Mouse (Mus musculus) MEL (cell line): Measurements from ENCODE around the gene Nt5c3b. TPM values are rescaled to one million over a fixed set of nuclear protein-coding genes. Genes with fewer than 3 reads are reported as not detected.

Experiments used
- DNase-seq: peaks from one replicate; pipeline ENCODE4 v3.0.0; 2011; ENCODE audit warnings: low read depth, low spot score
- H3K27ac ChIP-seq: 2 replicates; pipeline ENCODE4 v1.5.1; 2012; ENCODE audit warnings: low read depth, mild to moderate bottlenecking, control low read depth, low read length, moderate library complexity; ENCODE audit not compliant: control insufficient read depth
- H3K27me3 ChIP-seq, 2 experiments: fragments of 150-350 bp in 1 of 2; sonication (generic) in 1 of 2; 2 replicates each; pipeline ENCODE4 v1.6.1; 2012; ENCODE audit warnings: low read length in 2 of 2, mild to moderate bottlenecking in 2 of 2, improper control_type of control experiment in 1 of 2, moderate library complexity in 1 of 2; ENCODE audit not compliant: insufficient read depth in 2 of 2, control insufficient read depth in 1 of 2
- H3K36me3 ChIP-seq, 2 experiments: 2 replicates each; pipeline ENCODE4 v1.6.1; 2012 to 2014; ENCODE audit warnings: low read length in 2 of 2, improper control_type of control experiment in 1 of 2, inconsistent platforms in 1 of 2, mild to moderate bottlenecking in 1 of 2; ENCODE audit not compliant: insufficient read depth in 2 of 2, control insufficient read depth in 1 of 2
- H3K4me1 ChIP-seq, 2 experiments: fragments of 150-350 bp in 1 of 2; sonication (generic) in 1 of 2; 2 replicates each; pipeline ENCODE4 v1.6.1; 2012; ENCODE audit warnings: low read length in 2 of 2, improper control_type of control experiment in 1 of 2, mild to moderate bottlenecking in 1 of 2; ENCODE audit not compliant: insufficient read depth in 2 of 2, control insufficient read depth in 1 of 2
- H3K4me3 ChIP-seq, 2 experiments: fragments of 150-350 bp in 1 of 2; sonication (generic) in 1 of 2; 2 replicates each; pipeline ENCODE4 v1.5.1; 2012; ENCODE audit warnings: low read depth in 2 of 2, low read length in 2 of 2, mild to moderate bottlenecking in 2 of 2, moderate library complexity in 2 of 2, control low read depth in 1 of 2, improper control_type of control experiment in 1 of 2; ENCODE audit not compliant: control insufficient read depth in 1 of 2, insufficient read depth in 1 of 2
- H3K79me2 ChIP-seq: 2 replicates; pipeline ENCODE4 v1.6.1; 2012; ENCODE audit warnings: mild to moderate bottlenecking, low read length, moderate library complexity; ENCODE audit not compliant: control insufficient read depth, poor library complexity, insufficient read depth
- H3K9ac ChIP-seq: 2 replicates; pipeline ENCODE4 v1.6.1; 2012; ENCODE audit warnings: low read depth, mild to moderate bottlenecking, control low read depth, low read length, moderate library complexity; ENCODE audit not compliant: control insufficient read depth, poor library complexity, severe bottlenecking
- H3K9me3 ChIP-seq: fragments of 150-350 bp; sonication (generic); replicated peaks from 2 replicates; pipeline ENCODE4 v1.6.1; 2012; ENCODE audit warnings: mild to moderate bottlenecking, low read length, improper control_type of control experiment, moderate library complexity; ENCODE audit not compliant: insufficient read depth
- BHLHE40 ChIP-seq: IDR thresholded peaks from 2 replicates; pipeline ENCODE4 v1.6.1; 2012; ENCODE audit warnings: low read depth, mild to moderate bottlenecking, inconsistent platforms, low read length, improper control_type of control experiment, borderline replicate concordance
- CHD1 ChIP-seq: IDR thresholded peaks from 2 replicates; pipeline ENCODE4 v1.6.1; 2012; ENCODE audit warnings: low read depth, mild to moderate bottlenecking, inconsistent platforms, low read length, improper control_type of control experiment
- CHD2 ChIP-seq: IDR thresholded peaks from 2 replicates; pipeline ENCODE4 v1.6.1; 2011; ENCODE audit warnings: low read length, improper control_type of control experiment
- CTCF ChIP-seq, 3 experiments: IDR thresholded peaks in 2 of 3; conservative IDR thresholded peaks in 1 of 3; 2 replicates each; pipeline ENCODE4 v1.5.1; 2011 to 2012; ENCODE audit warnings: low read length in 3 of 3, low read depth in 2 of 3, mild to moderate bottlenecking in 2 of 3, improper control_type of control experiment in 1 of 3, inconsistent platforms in 1 of 3, mixed read lengths in 1 of 3, moderate library complexity in 1 of 3; ENCODE audit not compliant: control insufficient read depth in 1 of 3, insufficient read depth in 1 of 3, poor library complexity in 1 of 3, severe bottlenecking in 1 of 3
- EP300 ChIP-seq, 2 experiments: IDR thresholded peaks; 2 replicates each; pipeline ENCODE4 v1.6.1; 2011; ENCODE audit warnings: improper control_type of control experiment in 2 of 2, low read length in 2 of 2, low read depth in 1 of 2, mild to moderate bottlenecking in 1 of 2
- GABPA ChIP-seq: IDR thresholded peaks from 2 replicates; pipeline ENCODE4 v1.6.1; 2012; ENCODE audit warnings: low read depth, mild to moderate bottlenecking, inconsistent platforms, low read length, improper control_type of control experiment, moderate library complexity
- HCFC1 ChIP-seq: IDR thresholded peaks from 2 replicates; pipeline ENCODE4 v1.6.1; 2012; ENCODE audit warnings: low read depth, mild to moderate bottlenecking, inconsistent platforms, low read length, improper control_type of control experiment, moderate library complexity
- MAFK ChIP-seq: IDR thresholded peaks from 2 replicates; pipeline ENCODE4 v1.6.1; 2011; ENCODE audit warnings: low read depth, mild to moderate bottlenecking, low read length, improper control_type of control experiment, borderline replicate concordance
- MAX ChIP-seq: IDR thresholded peaks from 2 replicates; pipeline ENCODE4 v1.6.1; 2011; ENCODE audit warnings: low read length, improper control_type of control experiment
- MYC ChIP-seq: IDR thresholded peaks from 2 replicates; pipeline ENCODE4 v1.6.1; 2011; ENCODE audit warnings: low read depth, mild to moderate bottlenecking, low read length, improper control_type of control experiment, moderate library complexity
- NRF1 ChIP-seq: IDR thresholded peaks from 2 replicates; pipeline ENCODE4 v1.6.1; 2014; ENCODE audit warnings: low read depth, mild to moderate bottlenecking, inconsistent platforms, low read length, improper control_type of control experiment, moderate library complexity; ENCODE audit not compliant: poor library complexity, insufficient read depth, severe bottlenecking
- POLR2AphosphoS5 ChIP-seq: IDR thresholded peaks from 2 replicates; pipeline ENCODE4 v1.6.1; 2012; ENCODE audit warnings: low read depth, borderline replicate concordance, mild to moderate bottlenecking, inconsistent platforms, low read length, moderate library complexity, mixed read lengths
- RAD21 ChIP-seq: IDR thresholded peaks from 2 replicates; pipeline ENCODE4 v1.6.1; 2011; ENCODE audit warnings: mild to moderate bottlenecking, low read depth, low read length, improper control_type of control experiment
- RCOR1 ChIP-seq: IDR thresholded peaks from 2 replicates; pipeline ENCODE4 v1.6.1; 2012; ENCODE audit warnings: low read depth, mild to moderate bottlenecking, inconsistent platforms, low read length, improper control_type of control experiment
- SMC3 ChIP-seq: IDR thresholded peaks from 2 replicates; pipeline ENCODE4 v1.6.1; 2011; ENCODE audit warnings: low read depth, low read length, improper control_type of control experiment
- TAL1 ChIP-seq: IDR thresholded peaks from 2 replicates; pipeline ENCODE4 v1.6.1; 2012; ENCODE audit warnings: mild to moderate bottlenecking, inconsistent platforms, low read length, moderate library complexity, mixed read lengths
- TBP ChIP-seq: IDR thresholded peaks from 2 replicates; pipeline ENCODE4 v1.8.0; 2011; ENCODE audit warnings: low read depth, low read length, improper control_type of control experiment
- TCF12 ChIP-seq: IDR thresholded peaks from 2 replicates; pipeline ENCODE4 v1.6.1; 2014; ENCODE audit warnings: low read depth, mild to moderate bottlenecking, inconsistent platforms, low read length, improper control_type of control experiment, moderate library complexity
- ZMIZ1 ChIP-seq: IDR thresholded peaks from 2 replicates; pipeline ENCODE4 v1.6.1; 2012; ENCODE audit warnings: low read depth, mild to moderate bottlenecking, inconsistent platforms, low read length, improper control_type of control experiment, moderate library complexity
- ZNF384 ChIP-seq: IDR thresholded peaks from 2 replicates; pipeline ENCODE4 v1.6.1; 2012; ENCODE audit warnings: low read depth, mild to moderate bottlenecking, inconsistent platforms, low read length, improper control_type of control experiment
- polyA plus RNA-seq, 2 experiments: library from polyadenylated mRNA; stranded (reverse) in 1 of 2; unstranded in 1 of 2; fragments of >175 nt in 1 of 2; fragments of >200 nt in 1 of 2; gene quantifications; 2 replicates each; pipeline versions ENCODE4 v1.2.1 to v1.2.4; 2012; ENCODE audit warnings: low replicate concordance in 2 of 2, low read depth in 1 of 2; ENCODE audit not compliant: insufficient read length in 2 of 2, insufficient read depth in 1 of 2, missing spikeins in 1 of 2
- total RNA-seq: library from RNA; depleted of rRNA; stranded (reverse); fragments of 300-350 nt; gene quantifications from 2 replicates; pipeline ENCODE4 v1.2.3, GENCODE M21; 2012

The Nt5c3b gene
- total and polyA plus RNA-seq, 3 experiments = 61.3 to 287 (median 79.2) TPM

DNA sequence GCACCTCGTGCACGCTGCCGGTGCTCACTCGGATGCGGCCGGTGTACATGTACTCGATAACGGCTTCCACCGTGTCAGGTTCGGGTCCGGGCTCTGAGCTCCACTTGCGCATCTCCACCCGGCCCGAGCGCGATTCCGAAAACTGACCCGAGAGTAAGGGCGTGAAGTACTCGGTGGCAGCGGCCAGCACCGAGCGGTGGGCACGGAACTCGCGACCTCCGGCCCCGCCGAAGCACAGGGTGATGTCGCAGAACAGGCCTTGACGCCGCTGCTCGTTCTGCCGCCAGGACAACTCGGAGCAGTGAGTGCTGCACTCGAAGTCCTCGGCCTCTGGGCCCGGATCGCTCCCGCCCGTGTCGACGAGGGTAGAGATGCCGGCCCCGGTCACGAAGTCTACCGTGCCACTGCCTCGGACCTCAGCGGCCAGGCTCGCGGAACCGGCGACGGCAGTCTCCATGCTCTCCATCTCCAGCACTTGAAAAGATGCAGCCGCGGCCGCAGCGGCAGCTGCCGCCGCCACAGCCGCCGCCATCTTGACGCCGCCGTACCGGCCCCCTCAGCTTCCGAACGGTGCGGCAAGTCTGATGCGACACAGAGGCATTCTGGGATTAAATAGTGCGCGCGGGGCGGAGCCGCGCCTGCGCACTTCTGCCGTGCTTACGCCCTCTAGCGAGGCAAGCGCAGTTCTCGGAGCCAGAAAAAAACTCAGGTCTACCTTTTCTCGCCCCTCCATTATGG is 30.8 kb upstream of the Nt5c3b start, which contains the start of gene Klhl11 (continued):
- TF ChIP-seq MYC (no peak; the same call in 1 of the 2 replicates), MAFK (no peak), CTCF (IDR thresholded peaks at IDR 0.05 in 2 of 3, conservative IDR thresholded peaks at IDR 0.05 in 1 of 3; ENCODE audit: control insufficient read depth in 1 of 3, insufficient read depth in 1 of 3, low read depth in 2 of 3, low read length in 3 of 3, poor library complexity in 1 of 3, severe bottlenecking in 1 of 3) (peak; percentile 69 to 92 (median 92)), ZMIZ1 (peak; percentile 97), RAD21 (no peak), MAX (peak; percentile 53; the same call in 1 of the 2 replicates), POLR2AphosphoS5 (no peak), RCOR1 (no peak), NRF1 (peak; percentile 94), ZNF384 (peak; percentile 93), SMC3 (peak; percentile 46), TBP (peak; percentile 95), EP300 (IDR thresholded peaks at IDR 0.05; ENCODE audit: low read depth in 1 of 2, low read length in 2 of 2) (peak in 1 of 2 experiments; percentile 10; a peak in 1 of 4 replicates), CHD2 (no peak), BHLHE40 (no peak), GABPA (no peak), CHD1 (peak; percentile 72; the same call in 1 of the 2 replicates), TCF12 (peak; percentile 83)

DNA sequence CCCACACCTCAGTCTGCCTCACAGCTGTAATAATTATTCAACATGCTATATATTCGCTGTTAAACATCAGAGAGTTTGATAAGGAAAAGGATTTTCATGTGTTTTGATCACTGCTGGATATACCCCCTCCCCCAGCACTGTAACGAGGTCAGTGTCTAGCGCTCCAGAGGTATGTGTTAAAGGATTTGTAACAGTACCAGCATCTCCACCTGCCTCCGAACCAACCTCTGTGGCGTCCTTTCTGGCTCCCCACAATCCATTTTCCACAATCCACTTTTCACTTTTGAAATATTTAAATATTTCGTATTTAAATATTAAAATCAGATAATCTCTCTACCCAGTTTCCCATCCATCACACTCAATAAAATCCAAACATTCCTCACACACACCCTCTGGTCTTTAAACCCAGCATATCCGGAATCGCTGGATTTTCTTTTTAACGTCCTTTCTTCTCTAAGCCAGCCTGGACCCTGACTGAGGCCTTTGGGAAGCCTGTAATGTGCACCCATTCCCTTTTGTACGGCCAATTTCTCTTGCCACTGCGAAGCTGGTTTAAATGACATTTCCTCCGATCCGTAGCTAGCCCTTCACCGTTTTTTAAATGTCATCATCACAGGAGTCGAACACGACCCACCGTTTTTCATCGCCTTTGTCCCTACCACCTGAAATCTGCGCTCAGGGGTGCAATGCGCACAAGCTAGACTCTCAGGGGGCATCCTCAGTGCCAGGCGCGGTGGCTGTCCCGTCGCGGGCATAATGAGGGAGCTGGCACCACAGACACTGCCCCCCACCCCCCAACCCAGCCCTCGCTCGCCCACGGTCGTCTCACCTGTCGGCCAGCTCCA is 30.0 kb upstream of the Nt5c3b start:
- DNase-seq = peak; percentile 44
- no peaks in the 10 kb centered on the region for H3K9me3 ChIP-seq
- H3K79me2 ChIP-seq = peaks cover 50% of the 10 kb centered on the region
- peaks cover 7 to 45% of the 10 kb centered on the region in 2 experiments for H3K36me3 ChIP-seq
- peak overlapping the region; percentile 76 to 91 for H3K4me3 ChIP-seq
- H3K27ac ChIP-seq = no peak overlapping the region
- H3K9ac ChIP-seq = peak overlapping the region; percentile 85
- peaks cover 15 to 27% of the 10 kb centered on the region in 2 experiments for H3K4me1 ChIP-seq
- TF ChIP-seq TBP (0 out of 2 replicates have a peak, but pooled peaks have one; percentile 21), TAL1 (no peak), HCFC1 (no peak), EP300 (IDR thresholded peaks at IDR 0.05; ENCODE audit: low read depth in 1 of 2, low read length in 2 of 2) (peak in 1 of 2 experiments; percentile 29; a peak in 1 of 4 replicates), MAX (no peak)
- H3K27me3 ChIP-seq = no peaks in the 10 kb centered on the region
